Mouse (Mus musculus) stomach, embryonic 16.5 days (tissue): ENCODE data around the gene Cfap299. TPM values are rescaled to one million over a fixed set of nuclear protein-coding genes. Genes with fewer than 3 reads are reported as not detected.
A peak's percentile ranks its signal among the peaks of the same experiment; 100 is the strongest.

Experiments used
- ATAC-seq: fragments of 200-750 bp; cut with Nextera tagmentation; 2 replicates; pipeline ENCODE4 v1.8.0; 2017; ENCODE audit warnings: moderate number of reproducible peaks, moderate TSS enrichment; ENCODE audit not compliant: insufficient read depth, low FRiP score
- H3K27ac ChIP-seq: fragments of 300-500 bp; sonication (generic); 2 replicates; pipeline ENCODE4 v1.5.1; 2014; ENCODE audit warnings: low read length
- H3K27me3 ChIP-seq: fragments of 300-500 bp; sonication (generic); 2 replicates; pipeline ENCODE4 v1.6.1; 2014; ENCODE audit warnings: low read length, control low read depth, mixed read lengths; ENCODE audit not compliant: control insufficient read depth, insufficient read depth
- H3K36me3 ChIP-seq: fragments of 300-500 bp; sonication (generic); 2 replicates; pipeline ENCODE4 v1.6.1; 2014; ENCODE audit warnings: low read length; ENCODE audit not compliant: control insufficient read depth, insufficient read depth
- H3K4me1 ChIP-seq: fragments of 300-500 bp; sonication (generic); 2 replicates; pipeline ENCODE4 v1.6.1; 2014; ENCODE audit warnings: low read length, control low read depth, mixed read lengths; ENCODE audit not compliant: control insufficient read depth, insufficient read depth
- H3K4me2 ChIP-seq: fragments of 300-500 bp; sonication (generic); 2 replicates; pipeline ENCODE4 v1.6.1; 2014; ENCODE audit warnings: low read depth, low read length, mixed read lengths
- H3K4me3 ChIP-seq: fragments of 300-500 bp; sonication (generic); replicated peaks from 2 replicates; pipeline ENCODE4 v1.5.1; 2014; ENCODE audit warnings: mild to moderate bottlenecking, low read length
- H3K9ac ChIP-seq: fragments of 300-500 bp; sonication (generic); 2 replicates; pipeline ENCODE4 v1.6.1; 2014; ENCODE audit warnings: low read length
- H3K9me3 ChIP-seq: fragments of 300-500 bp; sonication (generic); replicated peaks from 2 replicates; pipeline ENCODE4 v1.6.1; 2016; ENCODE audit warnings: low read length, control low read depth; ENCODE audit not compliant: control insufficient read depth
- WGBS: fragments of 180-500 bp; shearing (Covaris S2); extraction: QIAGEN DNeasy Blood & Tissue Kit; methylation state at CpG from one replicate; pipeline ENCODE4 v1.1.7; 2014; 5-methylcytosine and 5-hydroxymethylcytosine counted together
- polyA plus RNA-seq: library from polyadenylated mRNA; unstranded; fragments of >200 nt; fragmentation: Nextera tagmentation; extraction: Ambion mirVana; gene quantifications from 2 replicates; pipeline ENCODE4 v1.2.1, GENCODE M21; 2015

The Cfap299 gene
- 0.32 and 0.36 TPM in 2 replicates for polyA plus RNA-seq

- no peaks in the 10 kb centered on the region for H3K4me1 ChIP-seq
- H3K27ac ChIP-seq, result no peak within 1 kb of the TSS
- peak within 1 kb of the TSS; percentile 52 for H3K9ac ChIP-seq
- H3K4me2 ChIP-seq, result peak within 1 kb of the TSS; percentile 63
- WGBS, result under 1% methylated on average over 46 of the region's 46 CpGs
- no peaks in the 10 kb centered on the region for H3K36me3 ChIP-seq
- H3K27me3 ChIP-seq, result peaks cover 7% of the 10 kb centered on the region; the same call in 1 of the 2 replicates
- peak; percentile 96 for ATAC-seq
- peak within 1 kb of the TSS; percentile 66 for H3K4me3 ChIP-seq
- no peaks in the 10 kb centered on the region for H3K9me3 ChIP-seq
Measured at GRCm38 (mm10) chr5:98328848-98329624, at the start of gene Cfap299. Cfap299 (plus strand) TSS chr5:98329304.

GRCm38 (mm10) chr5:98281993-98282392 is 47.1 kb upstream of the Cfap299 start:
- H3K4me1 ChIP-seq, result no peaks in the 10 kb centered on the region
- no peak for ATAC-seq
- H3K36me3 ChIP-seq, result no peaks in the 10 kb centered on the region
- no peak overlapping the region for H3K27ac ChIP-seq
- WGBS, result 60% methylated on average over 9 of the region's 9 CpGs
- no peaks in the 10 kb centered on the region; the same call in 1 of the 2 replicates for H3K27me3 ChIP-seq
- no peak overlapping the region for H3K4me3 ChIP-seq
- H3K9ac ChIP-seq, result no peak overlapping the region
- no peaks in the 10 kb centered on the region for H3K9me3 ChIP-seq
- H3K4me2 ChIP-seq, result no peak overlapping the region

DNA sequence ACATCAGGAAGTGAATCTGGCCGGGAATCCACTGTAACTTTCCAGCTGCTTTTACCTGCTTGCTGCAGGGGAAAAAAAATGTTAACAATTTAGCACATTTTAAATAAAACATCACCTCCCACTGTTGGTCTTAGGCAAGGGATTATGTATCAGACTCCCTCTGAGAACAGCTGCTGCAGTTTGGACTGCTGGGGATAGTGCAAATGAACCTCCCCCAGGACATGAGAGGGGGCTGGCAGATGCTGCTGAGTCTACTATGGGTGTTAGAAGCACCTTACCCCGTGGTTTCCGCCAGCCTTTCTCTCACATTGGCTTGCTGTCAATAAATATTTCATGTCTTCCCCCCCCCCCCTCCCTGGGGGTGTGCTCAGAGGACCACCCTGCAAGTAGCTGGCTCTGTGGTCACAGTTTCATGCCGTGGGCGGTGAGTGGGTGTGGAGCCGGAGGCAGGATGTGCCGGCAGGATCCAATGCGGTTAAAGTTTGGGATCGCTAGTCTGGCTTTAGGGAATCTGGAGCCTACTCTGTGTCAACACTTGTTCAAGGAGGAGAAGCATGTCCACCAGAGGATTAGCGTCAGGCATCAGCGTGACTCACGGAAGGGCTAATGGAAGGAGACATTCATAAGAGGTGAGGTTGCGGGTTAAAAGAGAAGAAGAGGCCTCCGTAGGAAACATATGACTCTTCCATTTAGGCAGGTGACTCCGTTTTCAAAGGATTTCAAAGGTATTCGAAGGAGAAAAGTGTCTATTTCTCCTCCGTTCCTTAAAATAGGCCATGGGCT is 45.2 kb upstream of the Cfap299 start:
- H3K4me2 ChIP-seq, result peak overlapping the region; percentile 31
- no peaks in the 10 kb centered on the region for H3K4me1 ChIP-seq
- ATAC-seq, result peak; percentile 40; the same call in 1 of the 2 replicates
- H3K27ac ChIP-seq, result no peak overlapping the region
- H3K4me3 ChIP-seq, result 0 out of 2 replicates have a peak overlapping the region, but pooled peaks have one; percentile 8
- no peaks in the 10 kb centered on the region for H3K9me3 ChIP-seq
- H3K27me3 ChIP-seq, result no peaks in the 10 kb centered on the region; the same call in 1 of the 2 replicates
- H3K36me3 ChIP-seq, result no peaks in the 10 kb centered on the region
- H3K9ac ChIP-seq, result no peak overlapping the region
- WGBS, result 28% methylated on average over 17 of the region's 17 CpGs

- ATAC-seq, result no peak
- WGBS, result 77% methylated on average over 8 of the region's 8 CpGs
- H3K4me2 ChIP-seq, result no peak overlapping the region
Measured at GRCm38 (mm10) chr5:98290642-98291041, 38.5 kb upstream of the Cfap299 start.

DNA sequence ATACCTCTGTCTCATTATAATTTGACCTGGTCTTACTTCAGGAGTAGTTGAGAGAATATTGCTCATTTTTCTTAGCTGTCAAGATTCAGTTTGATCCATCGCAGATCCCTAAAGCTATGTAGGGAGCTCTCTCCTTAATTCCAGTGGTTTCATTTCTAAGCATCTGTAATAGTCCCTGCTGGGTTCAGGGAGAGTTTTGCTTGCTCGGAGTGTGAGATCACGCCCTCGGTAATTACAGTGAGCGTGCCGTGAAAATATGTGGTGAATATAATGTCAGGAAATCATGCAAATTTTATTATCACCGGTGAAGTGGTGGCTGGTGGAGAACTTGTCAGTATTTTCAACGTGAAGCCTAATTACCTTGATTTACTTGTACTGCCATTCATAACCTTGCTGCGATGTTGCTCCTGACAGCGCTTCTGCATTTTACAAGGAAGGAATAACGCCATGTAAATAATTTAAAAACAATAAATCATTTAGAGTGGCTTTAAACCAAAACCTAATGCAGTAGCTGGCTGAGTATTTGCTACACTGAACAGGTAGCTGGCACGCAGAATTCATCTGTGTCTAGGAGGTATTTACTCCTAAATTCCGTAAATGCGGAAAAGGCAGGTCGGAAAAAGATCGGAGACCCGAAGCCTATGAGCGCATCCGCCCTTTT is 36.6 kb upstream of the Cfap299 start:
- no peak overlapping the region for H3K27ac ChIP-seq
- no peaks in the 10 kb centered on the region for H3K9me3 ChIP-seq

More at GRCm38 (mm10) chr5:98290642-98291041, 38.5 kb upstream of the Cfap299 start:
- no peaks in the 10 kb centered on the region for H3K36me3 ChIP-seq
- no peak overlapping the region for H3K9ac ChIP-seq
- peaks cover 12% of the 10 kb centered on the region for H3K27me3 ChIP-seq
- H3K4me1 ChIP-seq, result no peaks in the 10 kb centered on the region
- no peaks in the 10 kb centered on the region for H3K9me3 ChIP-seq
- no peak overlapping the region for H3K4me3 ChIP-seq
- H3K27ac ChIP-seq, result no peak overlapping the region

GRCm38 (mm10) chr5:98293049-98293715 is 35.9 kb upstream of the Cfap299 start:
- H3K36me3 ChIP-seq, result no peaks in the 10 kb centered on the region
- no peaks in the 10 kb centered on the region for H3K9me3 ChIP-seq
- H3K4me1 ChIP-seq, result no peaks in the 10 kb centered on the region
- ATAC-seq, result no peak
- H3K4me3 ChIP-seq, result peak overlapping the region; percentile 13; the same call in 1 of the 2 replicates
- H3K9ac ChIP-seq, result no peak overlapping the region
- WGBS, result 4% methylated on average over 12 of the region's 12 CpGs
- no peak overlapping the region for H3K27ac ChIP-seq
- H3K4me2 ChIP-seq, result peak overlapping the region; percentile 10
- peaks cover 12% of the 10 kb centered on the region for H3K27me3 ChIP-seq

More for the DNA sequence above, 36.6 kb upstream of the Cfap299 start:
- H3K9ac ChIP-seq, result no peak overlapping the region
- no peak for ATAC-seq
- 3% methylated on average over 19 of the region's 19 CpGs for WGBS
- peak overlapping the region; percentile 10 for H3K4me2 ChIP-seq
- peak overlapping the region; percentile 13; the same call in 1 of the 2 replicates for H3K4me3 ChIP-seq
- H3K36me3 ChIP-seq, result no peaks in the 10 kb centered on the region
- H3K27me3 ChIP-seq, result peaks cover 12% of the 10 kb centered on the region
- H3K4me1 ChIP-seq, result no peaks in the 10 kb centered on the region

DNA sequence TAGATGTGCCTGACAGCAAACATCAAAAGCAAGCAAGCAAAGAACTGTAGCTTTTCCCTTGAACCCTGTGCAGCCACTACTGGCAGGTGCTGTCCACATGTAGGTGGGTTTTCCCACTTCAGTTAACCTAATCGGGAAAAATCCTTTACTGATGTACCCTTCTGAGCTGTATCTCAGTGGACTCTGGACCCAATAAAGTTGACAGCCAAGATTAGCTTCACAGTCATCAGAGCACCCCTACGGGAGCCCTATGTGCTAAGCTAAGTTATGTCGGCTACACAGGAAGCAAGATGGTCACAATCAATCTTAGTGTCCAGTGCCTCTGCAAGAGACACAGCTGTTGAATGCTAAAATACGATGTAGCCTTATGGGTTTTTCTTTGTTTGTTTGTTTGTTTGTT is 29.0 kb upstream of the Cfap299 start:
- no peaks in the 10 kb centered on the region for H3K9me3 ChIP-seq
- H3K27ac ChIP-seq, result no peak overlapping the region
- H3K4me2 ChIP-seq, result no peak overlapping the region
- no peak for ATAC-seq
- no peak overlapping the region for H3K9ac ChIP-seq
- H3K36me3 ChIP-seq, result no peaks in the 10 kb centered on the region
- no peaks in the 10 kb centered on the region for H3K4me1 ChIP-seq
- no peaks in the 10 kb centered on the region for H3K27me3 ChIP-seq
- no peak overlapping the region for H3K4me3 ChIP-seq
- WGBS, result 58% methylated on average over 4 of the region's 4 CpGs

GRCm38 (mm10) chr5:98305673-98306072 is 23.4 kb upstream of the Cfap299 start:
- Histone ChIP-seq H3K36me3 (no peaks in the 10 kb centered on the region), H3K9ac (no peak overlapping the region), H3K4me3 (no peak overlapping the region), H3K4me2 (no peak overlapping the region), H3K27me3 (no peaks in the 10 kb centered on the region), H3K27ac (no peak overlapping the region), H3K4me1 (no peaks in the 10 kb centered on the region), H3K9me3 (no peaks in the 10 kb centered on the region)
- WGBS, result 61% methylated on average over 4 of the region's 4 CpGs
- no peak for ATAC-seq
